Mouse (Mus musculus) naive thymus-derived CD4-positive, alpha-beta T cell, adult 5 months (primary cell): Measurements from ENCODE around the gene Eva1b. TPM values are rescaled to one million over a fixed set of nuclear protein-coding genes. Genes with fewer than 3 reads are reported as not detected.

ENCODE experiments used
- polyA plus RNA-seq: library from polyadenylated mRNA; unstranded; fragments of 100-300 nt; shearing (Covaris generic); gene quantifications from one replicate; pipeline ENCODE4 v1.2.1, GENCODE M21; 2017

Gene Eva1b
- 20.7 TPM for polyA plus RNA-seq

DNA sequence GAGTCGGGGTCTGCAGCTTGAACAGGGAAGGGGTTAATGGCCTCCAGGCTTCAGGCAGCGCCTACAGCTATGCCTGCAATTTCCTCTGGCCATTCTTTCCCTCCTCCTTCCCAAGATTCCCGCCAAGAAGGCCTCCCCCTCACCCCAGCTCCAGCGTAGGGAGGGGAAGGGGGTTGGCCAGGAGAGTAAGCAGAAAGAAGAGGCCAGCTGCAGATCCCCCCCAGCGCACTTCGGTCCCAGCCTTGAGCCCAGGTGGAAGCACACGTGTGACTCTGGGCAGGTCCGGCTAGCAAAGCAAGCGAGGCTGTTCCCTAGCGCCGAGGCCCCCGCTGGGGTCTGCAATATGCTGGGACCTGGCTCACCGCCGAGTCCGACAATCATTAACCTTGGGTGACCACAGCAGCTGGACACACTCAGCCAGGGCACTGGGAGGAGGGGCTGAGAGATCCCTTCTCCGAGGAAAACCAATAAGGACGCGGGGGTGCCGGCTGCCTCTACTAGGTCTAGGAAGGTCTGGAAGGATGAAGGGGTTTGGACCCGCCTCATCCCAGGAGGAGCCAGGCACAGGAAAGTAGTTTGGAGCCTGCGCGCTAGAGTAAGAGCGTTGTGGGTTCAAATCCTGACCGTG is at the start of gene Eva1b:
Eva1b (plus strand) TSS at position 212 of the 628 bp plus-strand sequence.

GRCm38 (mm10) chr4:126103590-126104068 is 43.9 kb upstream of the Eva1b start, which contains the start of gene Stk40:
Gene Stk40, plus strand, starts transcription at chr4:126103957.

DNA sequence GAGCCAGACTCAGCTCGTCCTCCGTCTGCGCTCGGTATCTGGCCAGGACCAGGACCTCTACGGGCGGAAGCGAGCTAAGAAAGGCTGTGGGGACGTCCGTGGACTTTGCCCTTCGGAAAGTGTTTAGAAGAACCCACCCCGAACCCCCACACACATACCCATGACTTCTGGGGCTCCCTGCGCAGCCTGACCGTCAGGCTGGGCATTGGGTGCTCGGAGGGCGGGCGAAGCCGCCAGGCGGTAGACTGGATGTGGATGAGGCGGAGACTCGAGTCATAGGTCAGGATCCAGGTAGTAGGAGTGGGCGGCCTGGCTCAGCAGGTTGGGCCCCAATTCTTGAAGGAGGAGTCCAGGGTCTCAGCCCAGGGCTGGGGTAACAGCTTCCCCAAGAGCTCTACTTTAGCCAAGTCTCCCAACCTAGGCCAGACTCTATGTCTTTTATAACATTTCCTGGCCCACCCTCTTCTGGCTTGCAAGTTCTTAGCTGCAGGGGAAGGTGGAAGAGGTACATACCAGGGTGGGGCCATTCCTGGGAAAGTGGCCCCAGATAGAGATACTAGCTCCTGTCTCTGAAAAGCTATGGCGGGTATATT is 15.6 kb downstream of the Eva1b start, which contains the start of gene Sh3d21:
Sh3d21 (minus strand) TSS at position 425 of the 593 bp plus-strand sequence.

Other genes with a start within 250 kb of the Eva1b start
- not detected for gene Csf3r, start 123.2 kb upstream of the Eva1b start, polyA plus RNA-seq
- 81.3 TPM for gene Mrps15, start 100.8 kb upstream of the Eva1b start, polyA plus RNA-seq
- 0.07 TPM for gene Oscp1, start 89.2 kb upstream of the Eva1b start, polyA plus RNA-seq
- gene Lsm10, start 51.1 kb upstream of the Eva1b start, polyA plus RNA-seq = 16.6 TPM
- gene Stk40, start 43.8 kb upstream of the Eva1b start, polyA plus RNA-seq = 42.3 TPM
- 0.91 TPM for gene Sh3d21, start 15.7 kb downstream of the Eva1b start, polyA plus RNA-seq
- 335 TPM for gene Thrap3, start 55.0 kb downstream of the Eva1b start, polyA plus RNA-seq
- gene Map7d1, start 108.6 kb downstream of the Eva1b start, polyA plus RNA-seq = 38.1 TPM
- 66.7 TPM for gene Trappc3, start 114.6 kb downstream of the Eva1b start, polyA plus RNA-seq
- not detected for gene Col8a2, start 139.0 kb downstream of the Eva1b start, polyA plus RNA-seq
- gene Adprhl2, start 174.0 kb downstream of the Eva1b start, polyA plus RNA-seq = 68.9 TPM
- gene Tekt2, start 177.9 kb downstream of the Eva1b start, polyA plus RNA-seq = not detected